Mouse (Mus musculus): Measurements from ENCODE around the gene Parpbp.

The Parpbp gene

DNA sequence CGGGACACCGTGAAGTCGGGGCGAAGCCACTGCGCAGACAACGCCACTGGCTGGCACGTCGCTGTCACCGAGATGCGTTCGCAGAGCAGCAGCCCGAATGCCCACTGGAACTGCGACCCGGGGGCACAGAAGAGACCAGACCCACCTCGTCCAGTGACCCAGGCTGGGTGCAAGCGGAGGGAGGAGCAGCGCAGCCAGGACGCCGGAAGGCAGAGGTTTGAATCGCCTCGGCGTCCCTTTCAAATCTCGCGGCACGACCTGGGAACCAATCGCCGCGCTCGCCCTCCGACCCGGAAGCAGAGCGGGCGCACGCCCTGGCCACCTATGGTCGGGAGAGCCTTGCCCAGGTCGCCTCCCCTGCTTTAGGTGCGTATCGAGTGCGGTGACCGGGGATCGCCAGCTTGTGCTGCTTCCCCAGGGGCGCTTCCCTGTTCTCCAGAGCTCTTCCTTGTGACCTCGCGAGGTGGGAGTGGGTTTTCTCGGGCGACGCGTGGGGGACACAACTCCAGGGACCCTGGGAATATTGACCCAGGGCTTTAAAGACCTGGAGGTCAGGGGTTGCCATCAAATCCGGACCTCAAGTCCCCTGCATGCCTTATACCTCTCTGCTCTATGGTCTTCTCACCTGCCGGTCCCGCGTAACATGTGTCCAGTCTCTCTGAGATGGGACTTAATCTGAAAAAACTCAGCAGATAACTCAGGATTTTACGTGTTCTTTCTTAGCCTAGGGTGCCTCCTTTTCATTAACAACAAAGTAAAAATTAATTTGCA is at the start of gene Parpbp, which contains the start of gene Nup37:
Gene Parpbp, minus strand, starts transcription at position 235 of the 771 bp plus-strand sequence.
Gene Nup37, plus strand, starts transcription at position 286 of the 771 bp plus-strand sequence.
- DNase-seq: peak; percentile 90 to 91

- DNase-seq: no peak
Measured at GRCm38 (mm10) chr10:88167438-88168077, 20.8 kb upstream of the Parpbp start.

DNA sequence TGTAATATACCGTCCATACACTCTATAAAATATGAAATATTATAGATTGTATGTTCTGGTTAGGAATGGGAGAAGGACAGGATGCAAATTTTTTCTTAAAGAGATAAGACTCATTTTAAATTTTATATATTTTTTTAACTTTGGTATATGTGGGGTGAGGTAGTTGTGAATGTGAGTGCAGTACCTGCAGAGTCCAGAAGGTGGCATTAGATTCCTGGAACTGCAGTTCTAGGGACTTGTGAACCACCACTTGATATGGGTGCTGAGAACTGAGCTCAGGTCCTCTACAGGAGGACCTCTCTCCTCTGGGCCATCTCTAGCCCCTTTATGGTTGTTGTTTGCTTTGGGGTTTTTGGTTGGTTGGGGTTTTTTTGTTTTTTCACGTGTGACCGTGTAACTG is 19.4 kb upstream of the Parpbp start:
- peak; percentile 29 to 31 for DNase-seq

GRCm38 (mm10) chr10:88162676-88163075 is 15.9 kb upstream of the Parpbp start:
- DNase-seq: no peak

- no peak for DNase-seq
Measured at GRCm38 (mm10) chr10:88162096-88162495, 15.4 kb upstream of the Parpbp start.

GRCm38 (mm10) chr10:88151658-88152057 is 4.9 kb upstream of the Parpbp start:
- no peak for DNase-seq

DNA sequence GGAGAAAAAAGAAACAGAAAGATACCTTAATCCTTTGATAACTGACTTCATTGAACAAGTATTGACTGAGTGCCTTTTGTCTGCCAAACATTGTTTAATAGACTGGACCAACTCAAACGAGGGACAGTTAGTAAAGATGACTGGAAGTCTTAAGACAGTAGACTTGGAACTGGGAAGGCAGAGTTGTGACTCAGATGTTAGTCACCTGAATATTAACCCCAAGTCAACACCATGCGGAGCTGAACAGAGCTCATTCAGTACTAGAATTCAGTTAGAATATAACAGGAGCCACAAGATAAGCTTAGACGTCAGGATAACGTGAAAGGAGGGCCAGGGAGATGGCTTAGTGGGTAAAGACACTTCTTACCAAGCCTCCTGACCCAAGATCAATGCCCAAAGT is 3.6 kb upstream of the Parpbp start:
- DNase-seq: no peak

- no peak for DNase-seq
Measured at GRCm38 (mm10) chr10:88146187-88146586, 554 bp downstream of the Parpbp start.

DNA sequence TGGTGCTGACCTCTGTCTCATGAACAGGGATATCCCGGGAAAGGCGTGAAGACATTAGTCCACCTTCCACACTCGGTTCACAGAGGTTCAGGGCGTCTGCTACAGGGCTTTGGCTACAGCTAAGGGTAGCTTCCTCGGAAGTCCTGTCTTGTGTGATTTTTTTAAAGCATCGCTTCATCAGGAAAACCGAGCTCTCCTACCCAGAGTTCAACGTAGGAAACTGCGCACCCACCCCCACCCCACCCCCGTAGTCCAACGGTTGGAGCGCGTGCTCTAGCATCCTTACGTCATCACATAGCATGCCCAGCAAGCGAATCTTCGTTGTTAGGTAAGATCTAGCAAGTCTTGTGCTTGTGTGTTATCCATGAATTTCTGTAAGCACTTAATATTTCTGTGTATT is 11.1 kb downstream of the Parpbp start:
- DNase-seq: no peak

GRCm38 (mm10) chr10:88119721-88120120 is 27.0 kb downstream of the Parpbp start:
- no peak for DNase-seq

- DNase-seq: no peak
Measured at GRCm38 (mm10) chr10:88113290-88113689, 33.5 kb downstream of the Parpbp start.

- no peak for DNase-seq
Measured at GRCm38 (mm10) chr10:88106169-88106568, 40.6 kb downstream of the Parpbp start.

GRCm38 (mm10) chr10:88090772-88091171 is 56.0 kb downstream of the Parpbp start, which contains the start of gene Pmch:
Pmch (plus strand) TSS chr10:88091072.
- DNase-seq: no peak

GRCm38 (mm10) chr10:88067377-88067776 is 79.4 kb downstream of the Parpbp start:
- no peak for DNase-seq

- DNase-seq: no peak
Measured at GRCm38 (mm10) chr10:88064872-88065271, 81.9 kb downstream of the Parpbp start.

DNA sequence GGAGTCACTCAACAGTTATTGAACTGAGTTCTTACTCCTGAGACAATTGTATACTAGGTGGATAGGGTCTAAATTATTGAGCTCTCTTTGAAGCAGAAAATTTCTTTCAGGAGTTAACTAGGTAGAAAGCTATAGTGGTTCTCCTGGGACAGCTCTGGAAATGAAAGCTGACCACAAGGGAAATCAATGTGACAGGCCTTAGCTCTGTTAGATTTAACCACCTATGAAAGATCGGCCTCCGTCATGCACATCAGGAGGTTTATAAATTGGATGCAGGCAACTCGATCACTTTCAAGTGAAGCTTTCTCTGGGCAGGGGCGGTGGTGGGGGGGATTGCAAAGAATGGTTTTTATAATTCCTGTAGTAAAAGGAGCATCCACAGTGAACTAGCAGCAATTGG is 83.3 kb downstream of the Parpbp start:
- no peak for DNase-seq

GRCm38 (mm10) chr10:88056950-88057649 is 89.6 kb downstream of the Parpbp start:
- DNase-seq: no peak

GRCm38 (mm10) chr10:88054233-88054985 is 92.3 kb downstream of the Parpbp start:
- peak; percentile 3 to 11 for DNase-seq

DNA sequence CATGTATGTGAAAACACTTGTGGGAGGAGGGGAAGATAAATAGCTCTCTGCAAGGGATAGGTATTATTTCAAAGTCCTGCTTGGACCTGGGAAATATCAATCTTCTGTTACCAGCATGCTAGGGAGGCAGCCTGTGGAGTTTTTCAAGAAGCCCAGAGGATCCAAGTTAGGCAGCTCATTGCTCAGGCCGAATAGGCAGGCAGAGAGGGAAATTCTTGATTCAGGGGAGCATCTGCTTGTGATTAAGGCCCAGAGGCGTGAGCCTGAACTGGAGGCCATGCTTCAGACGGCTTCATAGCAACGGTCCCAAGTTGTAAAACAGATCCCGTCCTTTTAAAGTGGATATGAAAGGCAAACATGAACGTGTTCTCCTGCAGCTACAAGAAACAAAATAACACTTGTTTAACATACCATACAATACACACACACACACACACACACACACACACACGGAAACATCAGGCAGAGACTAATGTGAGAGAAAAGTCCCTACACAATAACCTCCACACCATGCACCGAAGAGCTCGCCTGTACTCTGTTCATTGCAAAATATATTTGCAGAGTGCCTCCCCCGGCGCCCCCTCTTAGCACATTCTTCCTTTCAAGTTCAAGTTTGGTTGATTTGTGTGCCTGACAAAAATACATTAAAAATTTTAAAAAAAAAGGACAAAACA is 100.5 kb downstream of the Parpbp start:
- DNase-seq: no peak

GRCm38 (mm10) chr10:88044297-88044696 is 102.4 kb downstream of the Parpbp start:
- no peak for DNase-seq
